12 mouse cellular contexts compared by ENCODE assay signal in the genomic region with DNA sequence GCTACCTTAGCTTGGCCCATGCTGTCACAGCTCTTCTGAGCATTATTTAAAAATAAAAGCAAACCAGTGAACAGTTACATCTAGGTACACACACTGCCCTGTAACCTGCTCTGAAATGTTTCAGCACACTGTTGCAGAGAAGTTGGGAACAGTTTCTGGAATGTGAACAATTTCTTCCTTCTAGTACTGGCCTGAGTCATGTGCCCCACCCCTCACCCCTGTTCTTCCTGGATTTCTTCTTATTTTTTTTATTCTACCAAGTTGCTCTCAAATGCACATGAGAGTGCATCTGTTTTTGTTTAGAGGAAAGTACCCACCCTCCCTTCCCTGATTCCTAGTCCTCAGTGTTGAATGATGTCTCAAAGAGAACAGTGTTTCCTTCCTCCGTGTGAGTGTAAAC.
DNase-seq lines count a peak whose midpoint lies in the region; ATAC-seq and TF ChIP-seq lines count a peak whose summit lies in the region.
"Had no signal": no experiment of that assay in that cellular context is flagged by ENCODE, and none has a peak within 500 bp of the region (broad histone marks: within the 10 kb centered on the region; RNA-seq: fewer than 3 reads in every experiment).

No protein-coding gene starts in this region.

- WGBS in intestine, embryonic 14.5 days, result 0% methylated on average over 1 of the region's 1 CpGs
- WGBS in intestine, postnatal 0 days, result 23% methylated on average over 1 of the region's 1 CpGs
- 23% methylated on average over 1 of the region's 1 CpGs for WGBS in kidney, postnatal 0 days
- 0% methylated on average over 1 of the region's 1 CpGs for WGBS in stomach, embryonic 15.5 days
- 63% methylated on average over 1 of the region's 1 CpGs for WGBS in forebrain, embryonic 11.5 days
- WGBS in liver, postnatal 0 days (ENCODE audit: insufficient replicate concordance), result 66% methylated on average over 1 of the region's 1 CpGs

- no peaks in the 10 kb centered on the region for H3K36me3 ChIP-seq in intestine, embryonic 14.5 days (ENCODE audit: control insufficient read depth, insufficient read depth, low read length)
- H3K36me3 ChIP-seq in intestine, postnatal 0 days (ENCODE audit: control insufficient read depth, insufficient read depth), result no peaks in the 10 kb centered on the region
- no peaks in the 10 kb centered on the region for H3K36me3 ChIP-seq in kidney, postnatal 0 days (ENCODE audit: insufficient read depth, low read length)
- H3K36me3 ChIP-seq in stomach, embryonic 15.5 days, result no peaks in the 10 kb centered on the region
- no peaks in the 10 kb centered on the region for H3K36me3 ChIP-seq in forebrain, embryonic 11.5 days (ENCODE audit: control insufficient read depth, insufficient read depth, low read length)
- H3K36me3 ChIP-seq in liver, postnatal 0 days (replicated peaks; ENCODE audit: insufficient read depth, low read length), result no peaks in the 10 kb centered on the region
- H3K36me3 ChIP-seq: forebrain, embryonic 10.5 days had no signal

- H3K9ac ChIP-seq in intestine, embryonic 14.5 days (ENCODE audit: low read length), result no peak overlapping the region
- no peak overlapping the region for H3K9ac ChIP-seq in intestine, postnatal 0 days (ENCODE audit: low read depth, low read length)
- H3K9ac ChIP-seq in kidney, postnatal 0 days (ENCODE audit: low read depth, low read length), result no peak overlapping the region
- no peak overlapping the region for H3K9ac ChIP-seq in stomach, embryonic 15.5 days
- no peak overlapping the region for H3K9ac ChIP-seq in forebrain, embryonic 11.5 days (ENCODE audit: low read length)
- H3K9ac ChIP-seq in liver, postnatal 0 days (replicated peaks), result no peak overlapping the region

- 0 out of 2 replicates have a peak overlapping the region, but pooled peaks have one; percentile 15 for H3K4me2 ChIP-seq in intestine, embryonic 14.5 days (ENCODE audit: low read length)
- no peak overlapping the region for H3K4me2 ChIP-seq in intestine, postnatal 0 days (replicated peaks; ENCODE audit: low read depth)
- H3K4me2 ChIP-seq in kidney, postnatal 0 days (ENCODE audit: low read length), result no peak overlapping the region
- H3K4me2 ChIP-seq in stomach, embryonic 15.5 days, result no peak overlapping the region
- H3K4me2 ChIP-seq in forebrain, embryonic 11.5 days (ENCODE audit: low read depth, low read length, severe bottlenecking), result no peak overlapping the region
- no peak overlapping the region for H3K4me2 ChIP-seq in liver, postnatal 0 days (ENCODE audit: low read depth, low read length)

- DNase-seq in intestine, embryonic 14.5 days (ENCODE audit: low spot score), result no peak
- DNase-seq in embryo, embryonic 9.5 days (ENCODE audit: extremely low spot score), result peak; percentile 16
- DNase-seq in kidney, postnatal 0 days (ENCODE audit: low spot score), result peak; percentile 24
- DNase-seq in cerebellum, adult 11 months, result no peak
- DNase-seq in forebrain, embryonic 11.5 days (ENCODE audit: low spot score), result no peak
- DNase-seq in liver, postnatal 0 days, result no peak
- DNase-seq: adrenal gland, adult 8-10 months; cerebellum, adult 2 months had no signal

- peaks cover 12% of the 10 kb centered on the region; the same call in 1 of the 2 replicates for H3K4me1 ChIP-seq in intestine, embryonic 14.5 days (replicated peaks; ENCODE audit: control insufficient read depth, insufficient read depth, low read length)
- no peaks in the 10 kb centered on the region for H3K4me1 ChIP-seq in intestine, postnatal 0 days (replicated peaks; ENCODE audit: control insufficient read depth, insufficient read depth, low read length)
- H3K4me1 ChIP-seq in kidney, postnatal 0 days (replicated peaks; ENCODE audit: insufficient read depth, low read length), result no peaks in the 10 kb centered on the region
- no peaks in the 10 kb centered on the region for H3K4me1 ChIP-seq in stomach, embryonic 15.5 days
- H3K4me1 ChIP-seq in forebrain, embryonic 11.5 days (replicated peaks; ENCODE audit: control insufficient read depth, insufficient read depth, low read length), result no peaks in the 10 kb centered on the region
- no peaks in the 10 kb centered on the region for H3K4me1 ChIP-seq in liver, postnatal 0 days (ENCODE audit: insufficient read depth)
- H3K4me1 ChIP-seq: forebrain, embryonic 10.5 days had no signal

- ATAC-seq in intestine, embryonic 14.5 days (replicated peaks; ENCODE audit: low FRiP score, low TSS enrichment, low read depth), result peak; percentile 75
- ATAC-seq in intestine, postnatal 0 days, result no peak
- ATAC-seq in kidney, postnatal 0 days (replicated peaks; ENCODE audit: low FRiP score, low read depth), result peak; percentile 77; the same call in 1 of the 2 replicates
- ATAC-seq in stomach, embryonic 15.5 days (ENCODE audit: insufficient read depth, low FRiP score, low read depth), result peak; percentile 10; the same call in 1 of the 2 replicates
- ATAC-seq in forebrain, embryonic 11.5 days (replicated peaks; ENCODE audit: low FRiP score), result no peak
- ATAC-seq in liver, postnatal 0 days, result no peak

- peak overlapping the region; percentile 74 for H3K27ac ChIP-seq in intestine, embryonic 14.5 days (ENCODE audit: low read depth)
- H3K27ac ChIP-seq in intestine, postnatal 0 days (ENCODE audit: low read depth, low read length), result no peak overlapping the region
- peak overlapping the region; percentile 36; the same call in 1 of the 2 replicates for H3K27ac ChIP-seq in kidney, postnatal 0 days
- H3K27ac ChIP-seq in stomach, embryonic 15.5 days, result peak overlapping the region; percentile 46; the same call in 1 of the 2 replicates
- H3K27ac ChIP-seq in forebrain, embryonic 11.5 days (ENCODE audit: low read depth, low read length), result no peak overlapping the region
- H3K27ac ChIP-seq in liver, postnatal 0 days (ENCODE audit: low read depth), result no peak overlapping the region
- H3K27ac ChIP-seq: forebrain, embryonic 10.5 days had no signal

- H3K9me3 ChIP-seq in intestine, embryonic 14.5 days (ENCODE audit: control insufficient read depth, low read length), result no peaks in the 10 kb centered on the region
- no peaks in the 10 kb centered on the region for H3K9me3 ChIP-seq in intestine, postnatal 0 days (ENCODE audit: control insufficient read depth)
- no peaks in the 10 kb centered on the region for H3K9me3 ChIP-seq in kidney, postnatal 0 days (replicated peaks; ENCODE audit: low read length)
- no peaks in the 10 kb centered on the region for H3K9me3 ChIP-seq in stomach, embryonic 15.5 days
- no peaks in the 10 kb centered on the region for H3K9me3 ChIP-seq in forebrain, embryonic 11.5 days (ENCODE audit: control insufficient read depth, low read length)
- H3K9me3 ChIP-seq in liver, postnatal 0 days (ENCODE audit: low read length), result no peaks in the 10 kb centered on the region
- H3K9me3 ChIP-seq: forebrain, embryonic 10.5 days had no signal

- no peak overlapping the region for H3K4me3 ChIP-seq in intestine, embryonic 14.5 days (ENCODE audit: low read depth, low read length)
- H3K4me3 ChIP-seq in intestine, postnatal 0 days (ENCODE audit: low read depth, low read length), result no peak overlapping the region
- H3K4me3 ChIP-seq in kidney, postnatal 0 days (replicated peaks; ENCODE audit: low read depth, low read length), result no peak overlapping the region
- H3K4me3 ChIP-seq in stomach, embryonic 15.5 days (replicated peaks), result no peak overlapping the region
- H3K4me3 ChIP-seq in forebrain, embryonic 11.5 days (ENCODE audit: low read depth, low read length), result no peak overlapping the region
- no peak overlapping the region for H3K4me3 ChIP-seq in liver, postnatal 0 days (ENCODE audit: low read depth, low read length)
- H3K4me3 ChIP-seq: forebrain, embryonic 10.5 days had no signal

- no peak for TF ChIP-seq EP300 in liver, postnatal 0 days (IDR thresholded peaks at IDR 0.05; ENCODE audit: low read depth)

- TF ChIP-seq CTCF in intestine, postnatal 0 days (IDR thresholded peaks at IDR 0.05; ENCODE audit: low read depth), result no peak
- no peak for TF ChIP-seq CTCF in kidney, postnatal 0 days (IDR thresholded peaks at IDR 0.05; ENCODE audit: low read depth)
- no peak for TF ChIP-seq CTCF in liver, postnatal 0 days (IDR thresholded peaks at IDR 0.05; ENCODE audit: low read depth)

- no peaks in the 10 kb centered on the region for H3K27me3 ChIP-seq in intestine, embryonic 14.5 days (replicated peaks; ENCODE audit: control insufficient read depth, insufficient read depth, low read length)
- no peaks in the 10 kb centered on the region for H3K27me3 ChIP-seq in intestine, postnatal 0 days (replicated peaks; ENCODE audit: control insufficient read depth, insufficient read depth, low read length)
- no peaks in the 10 kb centered on the region for H3K27me3 ChIP-seq in kidney, postnatal 0 days (ENCODE audit: insufficient read depth, low read length)
- no peaks in the 10 kb centered on the region for H3K27me3 ChIP-seq in stomach, embryonic 15.5 days (replicated peaks)
- no peaks in the 10 kb centered on the region for H3K27me3 ChIP-seq in forebrain, embryonic 11.5 days (ENCODE audit: control insufficient read depth, insufficient read depth, low read length)
- no peaks in the 10 kb centered on the region for H3K27me3 ChIP-seq in liver, postnatal 0 days (ENCODE audit: insufficient read depth, low read length)
- H3K27me3 ChIP-seq: CH12.LX had no signal

Comparison
In these comparisons a context has a peak if more than half of its experiments do, and no peak if none do; other contexts are left out.
1. ATAC-seq: peak in intestine, embryonic 14.5 days (single experiment), kidney, postnatal 0 days (single experiment) and stomach, embryonic 15.5 days (single experiment); none in intestine, postnatal 0 days (single experiment), forebrain, embryonic 11.5 days (single experiment) and liver, postnatal 0 days (single experiment).
2. H3K27ac ChIP-seq: peak in intestine, embryonic 14.5 days (single experiment), kidney, postnatal 0 days (single experiment) and stomach, embryonic 15.5 days (single experiment); none in intestine, postnatal 0 days (single experiment), forebrain, embryonic 11.5 days (single experiment) and liver, postnatal 0 days (single experiment).
3. DNase-seq: peak in embryo, embryonic 9.5 days (single experiment) and kidney, postnatal 0 days (single experiment); none in intestine, embryonic 14.5 days (single experiment), cerebellum, adult 11 months (single experiment), forebrain, embryonic 11.5 days (single experiment) and liver, postnatal 0 days (single experiment).